23 mouse cellular contexts compared by ENCODE assay signal in the genomic region with DNA sequence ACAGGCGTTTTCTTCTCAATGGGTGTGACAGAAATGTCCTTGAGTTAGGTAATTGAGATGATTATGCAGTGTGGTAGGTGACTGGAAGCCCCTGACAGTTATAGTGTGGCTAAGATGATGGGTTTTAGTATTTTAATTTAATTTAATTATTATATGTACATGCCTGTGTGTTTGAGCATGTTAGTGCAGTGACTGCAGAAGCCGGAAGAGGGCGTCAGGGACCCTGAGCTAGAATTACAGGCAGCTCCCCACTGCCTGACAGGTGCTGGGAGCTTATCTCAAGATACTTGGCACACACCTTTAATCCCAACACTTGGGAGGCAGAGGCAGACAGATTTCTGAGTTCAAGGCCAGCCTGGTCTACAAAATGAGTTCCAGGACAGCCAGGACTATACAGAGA. TPM values are rescaled to one million over a fixed set of nuclear protein-coding genes. Genes with fewer than 3 reads are reported as not detected.
"Had no signal": no experiment of that assay in that cellular context is flagged by ENCODE, and none has a peak within 500 bp of the region (broad histone marks: within the 10 kb centered on the region; RNA-seq: fewer than 3 reads in every experiment).

No protein-coding gene starts in this region.

- H3K4me3 ChIP-seq: lung, embryonic 15.5 days; midbrain, embryonic 10.5 days; midbrain, embryonic 12.5 days; myocyte; neural tube, embryonic 13.5 days; neural tube, embryonic 15.5 days; stomach, embryonic 15.5 days had no signal

- H3K27ac ChIP-seq: lung, embryonic 15.5 days; macrophage; midbrain, embryonic 10.5 days; midbrain, embryonic 12.5 days; neural tube, embryonic 13.5 days; neural tube, embryonic 15.5 days; stomach, embryonic 15.5 days; stomach, postnatal 0 days had no signal

- H3K9ac ChIP-seq: lung, embryonic 15.5 days; midbrain, embryonic 12.5 days; neural tube, embryonic 13.5 days; neural tube, embryonic 15.5 days; stomach, embryonic 15.5 days had no signal

- H3K9me3 ChIP-seq: lung, embryonic 15.5 days; midbrain, embryonic 10.5 days; midbrain, embryonic 12.5 days; neural tube, embryonic 13.5 days; neural tube, embryonic 15.5 days; stomach, embryonic 15.5 days had no signal

- DNase-seq: lung, adult 2 months; lung, postnatal 14 days; lung, postnatal 36 days; midbrain, embryonic 14.5 days; right cerebral cortex, postnatal 14 days; thymus, adult 2 months; thymus, postnatal 25 days; thymus, postnatal 4 days had no signal

- H3K36me3 ChIP-seq: lung, embryonic 15.5 days; midbrain, embryonic 10.5 days; midbrain, embryonic 12.5 days; neural tube, embryonic 13.5 days; neural tube, embryonic 15.5 days; stomach, embryonic 15.5 days had no signal

- H3K27me3 ChIP-seq: lung, embryonic 15.5 days; midbrain, embryonic 12.5 days; neural tube, embryonic 13.5 days; neural tube, embryonic 15.5 days; stomach, embryonic 15.5 days had no signal

- H3K4me1 ChIP-seq: lung, embryonic 15.5 days; midbrain, embryonic 10.5 days; midbrain, embryonic 12.5 days; neural tube, embryonic 13.5 days; neural tube, embryonic 15.5 days; stomach, embryonic 15.5 days had no signal

- ATAC-seq: lung, postnatal 0 days; midbrain, embryonic 16.5 days had no signal

RNA-seq across cellular contexts. Expression of a gene that starts 33.3 kb away (rescaled TPM):
- total RNA-seq: megakaryocyte, adult 5-6 weeks; megakaryocyte-erythroid progenitor cell, adult 5-6 weeks had no signal
- polyA plus RNA-seq: lung, postnatal 0 days; macrophage; midbrain, embryonic 12.5 days; midbrain, embryonic 14.5 days; midbrain, embryonic 16.5 days; myocyte; neural tube, embryonic 13.5 days; neural tube, embryonic 15.5 days; stomach, embryonic 15.5 days; stomach, postnatal 0 days; urinary bladder, adult 2 months had no signal

RNA-seq across cellular contexts. Expression of a gene that starts 36.1 kb away (rescaled TPM):
- total RNA-seq: megakaryocyte-erythroid progenitor cell, adult 5-6 weeks had no signal
- polyA plus RNA-seq: macrophage; midbrain, embryonic 10.5 days; midbrain, embryonic 12.5 days; midbrain, embryonic 14.5 days; midbrain, embryonic 16.5 days; neural tube, embryonic 11.5 days; neural tube, embryonic 15.5 days had no signal
